Mouse (Mus musculus) heart, embryonic 15.5 days (tissue): ENCODE results near the gene Hspa2. TPM values are rescaled to one million over a fixed set of nuclear protein-coding genes. Genes with fewer than 3 reads are reported as not detected.

ENCODE experiments used
- ATAC-seq: fragments of 200-750 bp; cut with Nextera tagmentation; replicated peaks from 2 replicates; pipeline ENCODE4 v1.8.0; 2017; ENCODE audit warnings: low read depth, moderate TSS enrichment; ENCODE audit not compliant: insufficient number of reproducible peaks, insufficient read depth, low FRiP score
- H3K27ac ChIP-seq: fragments of 300-500 bp; sonication (generic); 2 replicates; pipeline ENCODE4 v1.5.1; 2015; ENCODE audit warnings: mild to moderate bottlenecking, inconsistent platforms
- H3K27me3 ChIP-seq: fragments of 300-500 bp; sonication (generic); 2 replicates; pipeline ENCODE4 v1.6.1; 2015; ENCODE audit warnings: inconsistent platforms
- H3K36me3 ChIP-seq: fragments of 300-500 bp; sonication (generic); 2 replicates; pipeline ENCODE4 v1.6.1; 2015; ENCODE audit warnings: mild to moderate bottlenecking, inconsistent platforms
- H3K4me1 ChIP-seq: fragments of 300-500 bp; sonication (generic); replicated peaks from 2 replicates; pipeline ENCODE4 v1.6.1; 2015; ENCODE audit warnings: inconsistent platforms
- H3K4me2 ChIP-seq: fragments of 300-500 bp; sonication (generic); 2 replicates; pipeline ENCODE4 v1.6.1; 2015; ENCODE audit warnings: inconsistent platforms, mild to moderate bottlenecking, moderate library complexity
- H3K4me3 ChIP-seq: fragments of 300-500 bp; sonication (generic); 2 replicates; pipeline ENCODE4 v1.5.1; 2015; ENCODE audit warnings: mild to moderate bottlenecking, inconsistent platforms
- H3K9ac ChIP-seq: fragments of 300-500 bp; sonication (generic); 2 replicates; pipeline ENCODE4 v1.6.1; 2015; ENCODE audit warnings: mild to moderate bottlenecking, inconsistent platforms
- H3K9me3 ChIP-seq: fragments of 300-500 bp; sonication (generic); replicated peaks from 2 replicates; pipeline ENCODE4 v1.6.1; 2016; ENCODE audit warnings: inconsistent platforms
- WGBS: fragments of 180-500 bp; shearing (Covaris S2); methylation state at CpG from one replicate; pipeline ENCODE4 v1.1.7; 2015; ENCODE audit warnings: mixed read lengths; 5-methylcytosine and 5-hydroxymethylcytosine counted together
- polyA plus RNA-seq: library from polyadenylated mRNA; unstranded; fragments of >200 nt; fragmentation: Nextera tagmentation; extraction: Ambion mirVana; gene quantifications from 2 replicates; pipeline ENCODE4 v1.2.1, GENCODE M21; 2015

Hspa2 gene
- polyA plus RNA-seq, 1 experiment from 2014 or later = 15.5 TPM

GRCm38 (mm10) chr12:76378556-76378955 is 25.4 kb upstream of the Hspa2 start:
- WGBS = 53% methylated on average over 5 of the region's 5 CpGs
- peaks cover 4% of the 10 kb centered on the region; the same call in 1 of the 2 replicates for H3K36me3 ChIP-seq
- no peaks in the 10 kb centered on the region for H3K9me3 ChIP-seq
- no peak overlapping the region for H3K9ac ChIP-seq
- no peak overlapping the region for H3K4me3 ChIP-seq
- H3K27ac ChIP-seq = 0 out of 2 replicates have a peak overlapping the region, but pooled peaks have one; percentile 11
- no peak for ATAC-seq
- no peak overlapping the region for H3K4me2 ChIP-seq
- no peaks in the 10 kb centered on the region for H3K27me3 ChIP-seq
- peaks cover 47% of the 10 kb centered on the region for H3K4me1 ChIP-seq

- WGBS = 63% methylated on average over 7 of the region's 7 CpGs
- Histone ChIP-seq H3K36me3 (peaks cover 9% of the 10 kb centered on the region; the same call in 1 of the 2 replicates), H3K4me2 (no peak overlapping the region), H3K9ac (no peak overlapping the region), H3K4me1 (peaks cover 34% of the 10 kb centered on the region), H3K27ac (0 out of 2 replicates have a peak overlapping the region, but pooled peaks have one; percentile 21), H3K9me3 (no peaks in the 10 kb centered on the region), H3K4me3 (no peak overlapping the region), H3K27me3 (no peaks in the 10 kb centered on the region)
- no peak for ATAC-seq
Measured at GRCm38 (mm10) chr12:76380151-76380550, 23.8 kb upstream of the Hspa2 start.

- no peak for ATAC-seq
- peaks cover 37% of the 10 kb centered on the region; the same call in 1 of the 2 replicates for H3K36me3 ChIP-seq
- H3K4me1 ChIP-seq = no peaks in the 10 kb centered on the region
- H3K27me3 ChIP-seq = no peaks in the 10 kb centered on the region
- no peak overlapping the region for H3K27ac ChIP-seq
- no peak overlapping the region for H3K9ac ChIP-seq
- WGBS = 81% methylated on average over 8 of the region's 8 CpGs
- H3K9me3 ChIP-seq = no peaks in the 10 kb centered on the region
- no peak overlapping the region for H3K4me3 ChIP-seq
- H3K4me2 ChIP-seq = no peak overlapping the region
Measured at GRCm38 (mm10) chr12:76385342-76385741, 18.6 kb upstream of the Hspa2 start.

- 90% methylated on average over 11 of the region's 11 CpGs for WGBS
- no peak for ATAC-seq
- Histone ChIP-seq H3K9ac (no peak overlapping the region), H3K4me2 (no peak overlapping the region), H3K27me3 (no peaks in the 10 kb centered on the region), H3K36me3 (peaks cover 35% of the 10 kb centered on the region; the same call in 1 of the 2 replicates), H3K9me3 (no peaks in the 10 kb centered on the region), H3K27ac (no peak overlapping the region), H3K4me3 (no peak overlapping the region), H3K4me1 (no peaks in the 10 kb centered on the region)
Measured at GRCm38 (mm10) chr12:76388794-76389193, 15.2 kb upstream of the Hspa2 start.

GRCm38 (mm10) chr12:76391595-76392271 is 12.2 kb upstream of the Hspa2 start:
- 73% methylated on average over 3 of the region's 3 CpGs for WGBS

GRCm38 (mm10) chr12:76392979-76393378 is 11.0 kb upstream of the Hspa2 start:
- peaks cover 11% of the 10 kb centered on the region for H3K36me3 ChIP-seq

More at GRCm38 (mm10) chr12:76391595-76392271, 12.2 kb upstream of the Hspa2 start:
- no peaks in the 10 kb centered on the region for H3K9me3 ChIP-seq
- no peak overlapping the region for H3K4me3 ChIP-seq
- H3K27ac ChIP-seq = no peak overlapping the region
- H3K4me1 ChIP-seq = no peaks in the 10 kb centered on the region
- no peaks in the 10 kb centered on the region for H3K27me3 ChIP-seq
- ATAC-seq = no peak
- no peak overlapping the region for H3K9ac ChIP-seq
- H3K36me3 ChIP-seq = peaks cover 16% of the 10 kb centered on the region; the same call in 1 of the 2 replicates
- H3K4me2 ChIP-seq = no peak overlapping the region

GRCm38 (mm10) chr12:76397281-76397680 is 6.7 kb upstream of the Hspa2 start:
- Histone ChIP-seq H3K9ac (no peak overlapping the region), H3K4me2 (no peak overlapping the region), H3K4me1 (0 out of 2 replicates have a peak, but pooled peaks cover 3% of the 10 kb centered on the region), H3K4me3 (no peak overlapping the region), H3K9me3 (no peaks in the 10 kb centered on the region), H3K27me3 (no peaks in the 10 kb centered on the region), H3K36me3 (no peaks in the 10 kb centered on the region; the same call in 1 of the 2 replicates), H3K27ac (no peak overlapping the region)
- 85% methylated on average over 5 of the region's 5 CpGs for WGBS
- no peak for ATAC-seq

More at GRCm38 (mm10) chr12:76392979-76393378, 11.0 kb upstream of the Hspa2 start:
- WGBS = 78% methylated on average over 5 of the region's 5 CpGs
- Histone ChIP-seq H3K27ac (no peak overlapping the region), H3K9me3 (no peaks in the 10 kb centered on the region), H3K4me2 (no peak overlapping the region), H3K27me3 (no peaks in the 10 kb centered on the region), H3K4me3 (no peak overlapping the region), H3K4me1 (no peaks in the 10 kb centered on the region), H3K9ac (no peak overlapping the region)
- ATAC-seq = no peak

GRCm38 (mm10) chr12:76401674-76402073 is 2.3 kb upstream of the Hspa2 start:
- Histone ChIP-seq H3K4me1 (peaks cover 28% of the 10 kb centered on the region), H3K9me3 (no peaks in the 10 kb centered on the region), H3K4me2 (no peak overlapping the region), H3K9ac (no peak overlapping the region), H3K27ac (no peak overlapping the region), H3K27me3 (peaks cover 18% of the 10 kb centered on the region), H3K36me3 (no peaks in the 10 kb centered on the region; the same call in 1 of the 2 replicates), H3K4me3 (no peak overlapping the region)
- no peak for ATAC-seq
- WGBS = 60% methylated on average over 3 of the region's 3 CpGs

GRCm38 (mm10) chr12:76402991-76403885 is 738 bp upstream of the Hspa2 start:
- ATAC-seq = peak; percentile 88
- 1% methylated on average over 51 of the region's 54 CpGs for WGBS
- H3K36me3 ChIP-seq = no peaks in the 10 kb centered on the region; the same call in 1 of the 2 replicates

GRCm38 (mm10) chr12:76404836-76405182 is 833 bp downstream of the Hspa2 start:
- Histone ChIP-seq H3K9ac (peak overlapping the region; percentile 35), H3K4me1 (peaks cover 26% of the 10 kb centered on the region), H3K9me3 (no peaks in the 10 kb centered on the region), H3K4me3 (peak overlapping the region; percentile 79), H3K4me2 (peak overlapping the region; percentile 94), H3K36me3 (no peaks in the 10 kb centered on the region), H3K27me3 (peaks cover 24% of the 10 kb centered on the region), H3K27ac (no peak overlapping the region)
- WGBS = 11% methylated on average over 20 of the region's 20 CpGs
- no peak for ATAC-seq

More at GRCm38 (mm10) chr12:76402991-76403885, 738 bp upstream of the Hspa2 start:
- Histone ChIP-seq H3K27ac (peak overlapping the region; percentile 99), H3K4me3 (peak overlapping the region; percentile 79), H3K4me2 (peak overlapping the region; percentile 94), H3K9me3 (no peaks in the 10 kb centered on the region), H3K9ac (peak overlapping the region; percentile 82), H3K4me1 (peaks cover 28% of the 10 kb centered on the region), H3K27me3 (peaks cover 24% of the 10 kb centered on the region)
